Mouse (Mus musculus) forebrain, embryonic 11.5 days (tissue): ENCODE data around the gene Pdik1l. TPM values are rescaled to one million over a fixed set of nuclear protein-coding genes. Genes with fewer than 3 reads are reported as not detected.

Source experiments
- ATAC-seq: fragments of 200-750 bp; cut with Nextera tagmentation; replicated peaks from 2 replicates; pipeline ENCODE4 v1.8.0; 2017; ENCODE audit warnings: moderate TSS enrichment; ENCODE audit not compliant: low FRiP score
- DNase-seq: peaks from one replicate; pipeline ENCODE4 v3.0.0-alpha.2; 2017; ENCODE audit warnings: low spot score
- H3K27ac ChIP-seq: fragments of 300-500 bp; sonication (generic); 2 replicates; pipeline ENCODE4 v1.5.1; 2014; ENCODE audit warnings: low read depth, low read length
- H3K27me3 ChIP-seq: fragments of 300-500 bp; sonication (generic); 2 replicates; pipeline ENCODE4 v1.6.1; 2014; ENCODE audit warnings: mild to moderate bottlenecking, low read length, mixed read lengths; ENCODE audit not compliant: control insufficient read depth, insufficient read depth
- H3K36me3 ChIP-seq: fragments of 300-500 bp; sonication (generic); 2 replicates; pipeline ENCODE4 v1.6.1; 2014; ENCODE audit warnings: mild to moderate bottlenecking, low read length, moderate library complexity, mixed read lengths; ENCODE audit not compliant: control insufficient read depth, insufficient read depth
- H3K4me1 ChIP-seq: fragments of 300-500 bp; sonication (generic); replicated peaks from 2 replicates; pipeline ENCODE4 v1.6.1; 2014; ENCODE audit warnings: low read length, mixed read lengths; ENCODE audit not compliant: control insufficient read depth, insufficient read depth
- H3K4me2 ChIP-seq: fragments of 300-500 bp; sonication (generic); 2 replicates; pipeline ENCODE4 v1.6.1; 2014; ENCODE audit warnings: low read depth, mild to moderate bottlenecking, low read length, moderate library complexity, mixed read lengths; ENCODE audit not compliant: severe bottlenecking
- H3K4me3 ChIP-seq: fragments of 300-500 bp; sonication (generic); 2 replicates; pipeline ENCODE4 v1.5.1; 2014; ENCODE audit warnings: low read depth, low read length
- H3K9ac ChIP-seq: fragments of 300-500 bp; sonication (generic); 2 replicates; pipeline ENCODE4 v1.6.1; 2014; ENCODE audit warnings: low read length
- H3K9me3 ChIP-seq: fragments of 300-500 bp; sonication (generic); 2 replicates; pipeline ENCODE4 v1.6.1; 2016; ENCODE audit warnings: low read length, mixed read lengths; ENCODE audit not compliant: control insufficient read depth
- WGBS: fragments of 180-500 bp; shearing (Covaris S2); extraction: QIAGEN DNeasy Blood & Tissue Kit; methylation state at CpG from one replicate; pipeline ENCODE4 v1.1.7; 2014; 5-methylcytosine and 5-hydroxymethylcytosine counted together
- polyA plus RNA-seq: library from polyadenylated mRNA; unstranded; fragments of >200 nt; fragmentation: Nextera tagmentation; extraction: Ambion mirVana; gene quantifications from 2 replicates; pipeline ENCODE4 v1.2.1, GENCODE M21; 2014

Gene Pdik1l
- polyA plus RNA-seq, 1 experiment from 2014 or later: 31.2 TPM

- peaks cover 48% of the 10 kb centered on the region for H3K27me3 ChIP-seq
- H3K4me1 ChIP-seq: peaks cover 46% of the 10 kb centered on the region
- DNase-seq (peak; percentile 77), ATAC-seq (no peak)
- H3K9me3 ChIP-seq: no peaks in the 10 kb centered on the region
- H3K9ac ChIP-seq: peak overlapping the region; percentile 58
- no peak overlapping the region for H3K27ac ChIP-seq
- under 1% methylated on average over 91 of the region's 91 CpGs for WGBS
- H3K36me3 ChIP-seq: no peaks in the 10 kb centered on the region
- peak overlapping the region; percentile 75 for H3K4me2 ChIP-seq
- H3K4me3 ChIP-seq: peak overlapping the region; percentile 44
These were observed 36.2 kb downstream of the Pdik1l start for GRCm38 (mm10) chr4:134251241-134252130.

DNA sequence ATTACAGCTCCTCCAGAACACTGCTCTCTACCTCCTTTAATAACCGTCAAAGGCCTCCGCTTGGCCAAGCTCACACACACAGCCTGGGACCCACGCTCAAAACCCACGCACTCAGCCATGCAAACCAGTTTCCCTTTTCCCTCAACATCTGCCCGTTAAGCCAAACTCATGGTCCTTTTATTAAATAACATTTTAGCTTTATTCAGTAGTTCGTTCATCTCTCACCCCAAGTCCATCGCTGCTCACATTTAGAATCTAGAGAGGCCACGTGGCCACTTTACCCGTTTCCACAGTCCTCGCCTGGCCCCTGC, 36.8 kb downstream of the Pdik1l start:
- no peak for DNase-seq
- 9% methylated on average over 10 of the region's 10 CpGs for WGBS
- Histone ChIP-seq H3K4me3 (peak overlapping the region; percentile 44), H3K27me3 (peaks cover 48% of the 10 kb centered on the region), H3K36me3 (no peaks in the 10 kb centered on the region), H3K9me3 (no peaks in the 10 kb centered on the region), H3K4me2 (peak overlapping the region; percentile 75), H3K9ac (peak overlapping the region; percentile 58), H3K4me1 (peaks cover 43% of the 10 kb centered on the region), H3K27ac (no peak overlapping the region)
- no peak for ATAC-seq

GRCm38 (mm10) chr4:134250116-134250929, 37.4 kb downstream of the Pdik1l start:
- Histone ChIP-seq H3K27ac (no peak overlapping the region), H3K9me3 (no peaks in the 10 kb centered on the region), H3K4me3 (peak overlapping the region; percentile 44), H3K4me1 (peaks cover 43% of the 10 kb centered on the region), H3K9ac (no peak overlapping the region), H3K4me2 (peak overlapping the region; percentile 75), H3K36me3 (no peaks in the 10 kb centered on the region), H3K27me3 (peaks cover 48% of the 10 kb centered on the region)
- ATAC-seq: no peak
- WGBS: 6% methylated on average over 27 of the region's 27 CpGs
- DNase-seq: no peak

GRCm38 (mm10) chr4:134249651-134250050, 38.0 kb downstream of the Pdik1l start:
- H3K36me3 ChIP-seq: no peaks in the 10 kb centered on the region
- H3K9me3 ChIP-seq: no peaks in the 10 kb centered on the region
- DNase-seq (peak; percentile 90), ATAC-seq (peak; percentile 59)
- H3K4me3 ChIP-seq: peak overlapping the region; percentile 28
- peak overlapping the region; percentile 58 for H3K4me2 ChIP-seq
- peaks cover 45% of the 10 kb centered on the region for H3K4me1 ChIP-seq
- under 1% methylated on average over 30 of the region's 30 CpGs for WGBS
- peaks cover 44% of the 10 kb centered on the region for H3K27me3 ChIP-seq
- H3K9ac ChIP-seq: no peak overlapping the region; the same call in 1 of the 2 replicates
- no peak overlapping the region for H3K27ac ChIP-seq

DNA sequence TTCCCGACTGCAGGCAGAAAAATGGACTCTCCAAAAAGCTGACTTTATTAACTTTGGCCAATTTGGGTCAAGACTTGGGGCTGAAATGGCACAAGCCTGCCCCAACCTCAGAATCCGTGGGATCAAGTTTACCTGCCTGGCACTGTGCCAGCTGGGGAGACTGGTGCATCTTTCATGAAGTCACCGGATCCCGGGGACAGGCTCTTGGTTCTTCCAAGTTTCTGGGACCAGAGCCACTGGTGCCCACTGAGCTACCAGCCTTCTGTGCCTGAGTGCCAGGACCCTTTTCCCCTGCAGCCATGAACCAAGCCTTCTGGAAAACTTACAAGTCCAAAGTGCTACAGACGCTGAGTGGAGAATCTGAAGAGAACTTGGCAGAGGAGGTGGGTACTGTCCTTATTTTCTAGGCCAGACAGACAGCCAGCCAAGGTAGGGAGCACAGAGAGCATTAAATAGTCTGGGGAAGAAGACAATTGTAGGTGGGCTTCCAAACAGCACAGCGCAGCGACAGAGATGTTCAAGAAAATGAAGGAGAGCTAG, 40.9 kb downstream of the Pdik1l start, which contains the start of gene Gm30191:
Gene Gm30191 (plus strand): TSS at position 217 of the 540 bp plus-strand sequence.
- peak within 1 kb of the TSS; percentile 93 for H3K4me2 ChIP-seq
- no peaks in the 10 kb centered on the region for H3K9me3 ChIP-seq
- no peaks in the 10 kb centered on the region for H3K36me3 ChIP-seq
- H3K4me1 ChIP-seq: peaks cover 28% of the 10 kb centered on the region; the same call in 1 of the 2 replicates
- H3K27me3 ChIP-seq: peaks cover 23% of the 10 kb centered on the region
- H3K27ac ChIP-seq: no peak within 1 kb of the TSS
- no peak for DNase-seq
- no peak for ATAC-seq
- peak within 1 kb of the TSS; percentile 74 for H3K9ac ChIP-seq
- WGBS: 72% methylated on average over 7 of the region's 7 CpGs
- H3K4me3 ChIP-seq: peak within 1 kb of the TSS; percentile 85

- ATAC-seq (no peak), DNase-seq (no peak)
- no peaks in the 10 kb centered on the region for H3K36me3 ChIP-seq
- H3K4me2 ChIP-seq: no peak overlapping the region
- peaks cover 18% of the 10 kb centered on the region for H3K27me3 ChIP-seq
- H3K9ac ChIP-seq: no peak overlapping the region
- H3K4me1 ChIP-seq: peaks cover 23% of the 10 kb centered on the region; the same call in 1 of the 2 replicates
- H3K27ac ChIP-seq: no peak overlapping the region
- H3K4me3 ChIP-seq: no peak overlapping the region
- H3K9me3 ChIP-seq: no peaks in the 10 kb centered on the region
- WGBS: 29% methylated on average over 4 of the region's 4 CpGs
These were observed 41.4 kb downstream of the Pdik1l start for GRCm38 (mm10) chr4:134246256-134246655.

DNA sequence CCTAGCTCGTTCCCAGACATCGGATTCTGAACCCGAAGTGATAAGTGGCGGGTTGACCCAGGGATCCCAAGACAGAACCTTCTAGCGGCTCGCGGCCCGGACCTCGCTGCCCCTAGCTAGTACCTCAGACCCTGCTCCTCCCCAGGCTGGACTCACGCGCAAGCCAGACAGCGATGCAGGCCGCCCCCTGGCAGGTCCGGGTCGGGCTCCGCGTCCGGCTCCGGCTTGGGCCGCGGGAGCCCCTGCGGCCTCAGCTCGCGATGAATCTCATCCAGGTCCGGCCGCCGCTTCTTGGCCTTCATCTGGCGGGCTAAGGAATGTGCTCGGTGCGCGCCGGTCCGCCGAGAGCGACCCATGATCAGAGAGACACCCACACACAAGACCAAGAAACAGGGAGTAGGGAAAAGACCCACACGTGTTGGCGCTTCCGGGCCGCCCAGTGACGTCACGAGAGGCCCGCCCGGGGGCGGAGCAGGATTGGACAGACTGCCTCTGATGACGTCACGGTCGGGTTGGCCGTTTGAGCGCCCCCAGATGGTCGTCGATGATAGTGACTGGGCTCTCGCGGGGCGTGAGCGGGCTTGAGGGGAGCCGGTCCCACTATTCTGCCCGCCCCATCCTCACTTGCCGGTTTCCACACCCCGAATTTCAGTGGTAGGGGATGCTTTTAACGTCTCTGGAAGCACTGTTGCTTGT, 42.4 kb downstream of the Pdik1l start, which contains the start of gene Zfp593:
Gene Zfp593 (minus strand): TSS at position 445 of the 696 bp plus-strand sequence.
- peaks cover 17% of the 10 kb centered on the region; the same call in 1 of the 2 replicates for H3K4me1 ChIP-seq
- under 1% methylated on average over 60 of the region's 60 CpGs for WGBS
- H3K36me3 ChIP-seq: no peaks in the 10 kb centered on the region
- no peak within 1 kb of the TSS for H3K27ac ChIP-seq
- H3K27me3 ChIP-seq: peaks cover 8% of the 10 kb centered on the region
- H3K9ac ChIP-seq: peak within 1 kb of the TSS; percentile 74
- H3K4me2 ChIP-seq: peak within 1 kb of the TSS; percentile 93
- ATAC-seq (peak; percentile 81), DNase-seq (peak; percentile 98)
- H3K9me3 ChIP-seq: no peaks in the 10 kb centered on the region
- H3K4me3 ChIP-seq: peak within 1 kb of the TSS; percentile 85
